Mouse (Mus musculus): ENCODE data around the gene Rab3il1.

DNA sequence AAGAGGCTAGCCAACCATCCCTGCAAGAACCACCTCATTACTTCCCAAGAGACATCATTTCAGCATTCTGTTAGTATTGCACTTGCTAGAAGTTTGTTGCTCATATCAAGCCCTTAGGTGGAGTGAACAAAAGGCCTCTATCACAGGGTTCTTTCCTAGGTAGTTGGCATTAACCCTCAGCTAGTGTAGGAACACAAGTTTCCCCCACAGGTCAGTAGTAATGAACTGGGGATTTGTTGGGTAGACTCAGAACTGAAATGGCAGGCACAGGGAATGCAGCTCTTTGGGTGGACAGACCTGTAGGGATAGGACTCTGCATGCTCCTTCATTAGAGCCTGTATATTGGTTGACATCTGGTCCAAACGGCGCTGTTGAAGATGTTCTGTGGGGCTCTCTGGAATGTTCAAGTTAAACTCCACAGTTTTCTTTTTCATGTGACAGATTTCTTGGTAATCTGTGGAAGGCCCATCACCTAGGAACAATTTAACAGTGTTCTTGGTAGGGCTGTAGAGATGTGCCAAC lies 15.5 kb upstream of the Rab3il1 start:
- TF ChIP-seq CTCF (IDR thresholded peaks at IDR 0.05; ENCODE audit: control insufficient read depth, insufficient read depth, insufficient read length) (no peak), USF1 (IDR thresholded peaks at IDR 0.05; ENCODE audit: low read depth) (no peak), CEBPB (IDR thresholded peaks at IDR 0.05; ENCODE audit: low read depth) (no peak), MYOD1 (IDR thresholded peaks at IDR 0.05; ENCODE audit: control insufficient read depth, insufficient read length, low read depth) (no peak), MAX (IDR thresholded peaks at IDR 0.05) (no peak), FOSL1 (IDR thresholded peaks at IDR 0.05; ENCODE audit: insufficient read depth, low read length, poor library complexity, severe bottlenecking) (no peak), MYOG (IDR thresholded peaks at IDR 0.05; ENCODE audit: control insufficient read depth, extremely low read depth, insufficient read length) (no peak)

Data from C2C12 (cell line).